Mouse (Mus musculus) cerebellum, adult 11-12 months (tissue): ENCODE data around the gene Ttll8.
A peak's percentile ranks its signal among the peaks of the same experiment; 100 is the strongest.

Experiments
- DNase-seq: peaks from one replicate; pipeline ENCODE4 v3.0.0; 2022

Ttll8 gene

GRCm38 (mm10) chr15:88881253-88882044, 72.8 kb downstream of the Ttll8 start:
- DNase-seq: no peak

GRCm38 (mm10) chr15:88877021-88877400, 77.2 kb downstream of the Ttll8 start:
- DNase-seq: no peak

GRCm38 (mm10) chr15:88876155-88877020, 77.8 kb downstream of the Ttll8 start:
- peak; percentile 74 for DNase-seq

GRCm38 (mm10) chr15:88875625-88876081, 78.6 kb downstream of the Ttll8 start:
- DNase-seq: no peak

GRCm38 (mm10) chr15:88874477-88874876, 79.7 kb downstream of the Ttll8 start:
- no peak for DNase-seq

GRCm38 (mm10) chr15:88874061-88874460, 80.2 kb downstream of the Ttll8 start:
- DNase-seq: no peak

GRCm38 (mm10) chr15:88870418-88871185, 83.6 kb downstream of the Ttll8 start:
- peak; percentile 10 for DNase-seq

- DNase-seq: peak; percentile 26
Measured at GRCm38 (mm10) chr15:88868024-88868742, 86.0 kb downstream of the Ttll8 start.

GRCm38 (mm10) chr15:88867368-88868023, 86.7 kb downstream of the Ttll8 start:
- peak; percentile 57 for DNase-seq

- peak; percentile 44 for DNase-seq
Measured at GRCm38 (mm10) chr15:88866934-88867356, 87.3 kb downstream of the Ttll8 start.

- DNase-seq: peak; percentile 55
Measured at GRCm38 (mm10) chr15:88865888-88866695, 88.1 kb downstream of the Ttll8 start.

- DNase-seq: peak; percentile 68
Measured at GRCm38 (mm10) chr15:88865061-88865460, 89.2 kb downstream of the Ttll8 start.

GRCm38 (mm10) chr15:88864270-88865030, 89.8 kb downstream of the Ttll8 start:
- peak; percentile 82 for DNase-seq

- peak; percentile 91 for DNase-seq
Measured at GRCm38 (mm10) chr15:88863695-88864231, 90.5 kb downstream of the Ttll8 start.

GRCm38 (mm10) chr15:88862881-88863694, 91.1 kb downstream of the Ttll8 start:
- DNase-seq: peak; percentile 83

- DNase-seq: peak; percentile 99
Measured at GRCm38 (mm10) chr15:88861772-88862622, 92.2 kb downstream of the Ttll8 start, which contains the start of gene Pim3. Gene Pim3 (plus strand): TSS chr15:88862186.

GRCm38 (mm10) chr15:88860781-88861180, 93.4 kb downstream of the Ttll8 start:
- peak; percentile 80 for DNase-seq
